Mouse (Mus musculus) E14TG2a.4 (cell line): ENCODE results near the gene Ciz1.

Experiments used
- CTCF ChIP-seq: conservative IDR thresholded peaks from 2 replicates; pipeline ENCODE4 v1.5.1; 2014; ENCODE audit warnings: low read length
- NANOG ChIP-seq: IDR thresholded peaks from 2 replicates; pipeline ENCODE4 v1.6.1; 2014; ENCODE audit warnings: borderline replicate concordance, low read length, mixed read lengths
- POU5F1 ChIP-seq: IDR thresholded peaks from 2 replicates; pipeline ENCODE4 v1.6.1; 2014; ENCODE audit warnings: low read length, borderline replicate concordance

DNA sequence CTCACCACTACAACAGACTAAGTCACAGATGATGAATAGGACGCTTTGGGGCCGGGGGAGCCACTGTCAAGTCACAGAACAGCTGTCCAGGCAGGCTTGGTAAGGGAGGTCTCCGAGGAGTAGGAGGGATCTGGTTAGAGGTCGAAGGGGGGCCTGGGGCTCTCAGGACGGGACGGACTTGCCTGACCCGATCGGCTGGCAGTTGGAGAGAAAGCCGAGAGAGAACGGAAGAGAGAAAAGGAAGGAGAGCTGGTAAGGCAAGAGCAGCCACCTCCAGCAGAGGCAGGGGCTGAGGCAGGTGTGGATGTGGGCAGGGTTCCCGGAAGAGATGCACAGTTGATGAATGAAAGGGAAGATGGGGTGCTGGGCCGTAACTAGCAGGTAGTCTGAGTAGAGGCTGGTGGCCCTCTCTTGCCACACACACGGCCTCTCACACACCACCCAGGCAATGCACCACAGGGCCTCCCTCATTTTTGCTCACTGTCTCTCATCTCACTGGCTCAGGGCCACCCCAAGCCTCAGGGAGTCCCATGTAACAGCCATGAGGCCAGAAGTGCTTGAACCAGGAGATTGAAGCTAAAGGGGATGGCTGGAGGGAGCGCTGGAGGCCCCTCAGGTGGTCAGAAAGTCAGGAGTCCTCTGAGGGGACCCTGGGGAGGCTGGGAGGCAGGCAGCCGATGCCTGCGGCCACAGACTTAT, 43.1 kb upstream of the Ciz1 start:
- TF ChIP-seq CTCF, result no peak
- no peak for TF ChIP-seq NANOG
- no peak for TF ChIP-seq POU5F1
